Mouse (Mus musculus): ENCODE measurements around the gene Apbb1ip.

Apbb1ip gene

GRCm38 (mm10) chr2:22773549-22774180 is at the start of gene Apbb1ip:
Gene Apbb1ip, plus strand, starts transcription at chr2:22774094.
- DNase-seq = no peak

GRCm38 (mm10) chr2:22727113-22727512 is 46.8 kb upstream of the Apbb1ip start:
- DNase-seq = no peak

- no peak for DNase-seq
Measured at GRCm38 (mm10) chr2:22736134-22736533, 37.8 kb upstream of the Apbb1ip start.

GRCm38 (mm10) chr2:22739369-22739768 is 34.5 kb upstream of the Apbb1ip start:
- peak; percentile 30 for DNase-seq

- DNase-seq = no peak
Measured at GRCm38 (mm10) chr2:22740441-22740840, 33.5 kb upstream of the Apbb1ip start.

GRCm38 (mm10) chr2:22741222-22741621 is 32.7 kb upstream of the Apbb1ip start:
- peak; percentile 10 for DNase-seq

GRCm38 (mm10) chr2:22744121-22744761 is 29.7 kb upstream of the Apbb1ip start:
- DNase-seq = peak; percentile 61

GRCm38 (mm10) chr2:22744876-22745275 is 29.0 kb upstream of the Apbb1ip start:
- DNase-seq = peak; percentile 30

- no peak for DNase-seq
Measured at GRCm38 (mm10) chr2:22746785-22747184, 27.1 kb upstream of the Apbb1ip start.

- no peak for DNase-seq
Measured at GRCm38 (mm10) chr2:22747941-22748340, 26.0 kb upstream of the Apbb1ip start.

GRCm38 (mm10) chr2:22749761-22750160 is 24.1 kb upstream of the Apbb1ip start:
- DNase-seq = no peak

GRCm38 (mm10) chr2:22752492-22752891 is 21.4 kb upstream of the Apbb1ip start:
- DNase-seq = no peak

- DNase-seq = no peak
Measured at GRCm38 (mm10) chr2:22753461-22754075, 20.3 kb upstream of the Apbb1ip start.

GRCm38 (mm10) chr2:22754222-22754824 is 19.6 kb upstream of the Apbb1ip start:
- DNase-seq = no peak

GRCm38 (mm10) chr2:22755561-22755960 is 18.3 kb upstream of the Apbb1ip start:
- DNase-seq = no peak

- peak; percentile 81 for DNase-seq
Measured at GRCm38 (mm10) chr2:22758310-22758972, 15.5 kb upstream of the Apbb1ip start.

- DNase-seq = peak; percentile 20
Measured at GRCm38 (mm10) chr2:22760452-22760851, 13.4 kb upstream of the Apbb1ip start.

- no peak for DNase-seq
Measured at GRCm38 (mm10) chr2:22761103-22761521, 12.8 kb upstream of the Apbb1ip start.

- DNase-seq = no peak
Measured at GRCm38 (mm10) chr2:22764774-22765387, 9.0 kb upstream of the Apbb1ip start.

- no peak for DNase-seq
Measured at GRCm38 (mm10) chr2:22771311-22771710, 2.6 kb upstream of the Apbb1ip start.

GRCm38 (mm10) chr2:22774181-22774751 is 372 bp downstream of the Apbb1ip start:
- peak; percentile 69 for DNase-seq

GRCm38 (mm10) chr2:22775213-22775612 is 1.3 kb downstream of the Apbb1ip start:
- DNase-seq = no peak
